Mouse (Mus musculus) embryonic facial prominence, embryonic 12.5 days (tissue): ENCODE results near the gene Mpp3. TPM values are rescaled to one million over a fixed set of nuclear protein-coding genes. Genes with fewer than 3 reads are reported as not detected.

ENCODE experiments used
- ATAC-seq: fragments of 200-750 bp; cut with Nextera tagmentation; 2 replicates; pipeline ENCODE4 v1.8.0; 2017; ENCODE audit not compliant: insufficient number of reproducible peaks, insufficient read depth, low FRiP score, low TSS enrichment
- H3K27ac ChIP-seq: fragments of 300-500 bp; sonication (generic); 2 replicates; pipeline ENCODE4 v1.5.1; 2016; ENCODE audit warnings: mild to moderate bottlenecking
- H3K27me3 ChIP-seq: fragments of 300-500 bp; sonication (generic); 2 replicates; pipeline ENCODE4 v1.6.1; 2016; ENCODE audit warnings: mild to moderate bottlenecking, moderate library complexity
- H3K36me3 ChIP-seq: fragments of 300-500 bp; sonication (generic); 2 replicates; pipeline ENCODE4 v1.6.1; 2016; ENCODE audit warnings: mild to moderate bottlenecking
- H3K4me1 ChIP-seq: fragments of 300-500 bp; sonication (generic); 2 replicates; pipeline ENCODE4 v1.6.1; 2016
- H3K4me2 ChIP-seq: fragments of 300-500 bp; sonication (generic); replicated peaks from 2 replicates; pipeline ENCODE4 v1.6.1; 2016; ENCODE audit warnings: mild to moderate bottlenecking, moderate library complexity
- H3K4me3 ChIP-seq: fragments of 300-500 bp; sonication (generic); 2 replicates; pipeline ENCODE4 v1.5.1; 2016; ENCODE audit warnings: mild to moderate bottlenecking
- H3K9ac ChIP-seq: fragments of 300-500 bp; sonication (generic); 2 replicates; pipeline ENCODE4 v1.6.1; 2016; ENCODE audit warnings: mild to moderate bottlenecking, moderate library complexity
- H3K9me3 ChIP-seq: fragments of 300-500 bp; sonication (generic); 2 replicates; pipeline ENCODE4 v1.6.1; 2016; ENCODE audit warnings: mild to moderate bottlenecking, moderate library complexity
- WGBS: fragments of 180-500 bp; shearing (Covaris S2); methylation state at CpG from one replicate; pipeline ENCODE4 v1.1.7; 2016; 5-methylcytosine and 5-hydroxymethylcytosine counted together
- polyA plus RNA-seq: library from polyadenylated mRNA; unstranded; fragments of >200 nt; fragmentation: Nextera tagmentation; extraction: Ambion mirVana; gene quantifications from 2 replicates; pipeline ENCODE4 v1.2.1, GENCODE M21; 2016

Gene Mpp3
- polyA plus RNA-seq, 1 experiment from 2014 or later: 11.4 TPM

- no peak for ATAC-seq
- Histone ChIP-seq H3K9me3 (no peaks in the 10 kb centered on the region), H3K9ac (no peak overlapping the region), H3K4me1 (peaks cover 3% of the 10 kb centered on the region; the same call in 1 of the 2 replicates), H3K36me3 (no peaks in the 10 kb centered on the region), H3K4me2 (no peak overlapping the region), H3K4me3 (no peak overlapping the region), H3K27me3 (0 out of 2 replicates have a peak, but pooled peaks cover under 1% of the 10 kb centered on the region), H3K27ac (no peak overlapping the region)
- 78% methylated on average over 9 of the region's 9 CpGs for WGBS
Measured at GRCm38 (mm10) chr11:101973496-101973895, 54.8 kb downstream of the Mpp3 start.

DNA sequence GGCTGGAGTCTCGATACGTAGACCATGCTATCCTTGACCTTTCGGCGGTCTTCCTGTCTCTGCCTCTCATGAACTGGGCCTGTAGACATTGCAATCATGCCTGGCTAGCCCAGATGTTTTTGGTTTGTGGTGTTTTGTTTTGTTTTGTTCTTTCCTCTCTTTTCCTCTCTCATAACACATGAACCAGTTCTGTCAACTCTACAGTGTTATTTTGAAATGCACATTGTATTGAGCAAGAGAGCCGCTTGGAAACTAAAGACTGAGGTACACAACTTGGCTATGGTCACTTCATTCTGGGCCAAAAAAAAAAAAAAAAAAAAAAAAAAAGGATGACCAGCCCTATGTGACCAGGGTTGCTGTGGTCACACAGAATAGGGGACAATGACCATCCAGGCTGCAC lies 55.6 kb downstream of the Mpp3 start:
- Histone ChIP-seq H3K4me1 (peaks cover 4% of the 10 kb centered on the region; the same call in 1 of the 2 replicates), H3K4me3 (no peak overlapping the region), H3K9ac (no peak overlapping the region), H3K27me3 (0 out of 2 replicates have a peak, but pooled peaks cover 8% of the 10 kb centered on the region), H3K27ac (no peak overlapping the region), H3K36me3 (no peaks in the 10 kb centered on the region), H3K4me2 (no peak overlapping the region), H3K9me3 (no peaks in the 10 kb centered on the region)
- ATAC-seq: no peak
- 83% methylated on average over 5 of the region's 5 CpGs for WGBS

- H3K4me3 ChIP-seq: no peak overlapping the region
- no peak overlapping the region for H3K27ac ChIP-seq
- peaks cover 13% of the 10 kb centered on the region; the same call in 1 of the 2 replicates for H3K27me3 ChIP-seq
- no peaks in the 10 kb centered on the region for H3K36me3 ChIP-seq
- H3K4me1 ChIP-seq: peaks cover 5% of the 10 kb centered on the region; the same call in 1 of the 2 replicates
- H3K9me3 ChIP-seq: no peaks in the 10 kb centered on the region
- no peak overlapping the region for H3K4me2 ChIP-seq
- WGBS: 76% methylated on average over 3 of the region's 3 CpGs
- ATAC-seq: no peak
- no peak overlapping the region for H3K9ac ChIP-seq
Measured at GRCm38 (mm10) chr11:101972097-101972496, 56.2 kb downstream of the Mpp3 start.

DNA sequence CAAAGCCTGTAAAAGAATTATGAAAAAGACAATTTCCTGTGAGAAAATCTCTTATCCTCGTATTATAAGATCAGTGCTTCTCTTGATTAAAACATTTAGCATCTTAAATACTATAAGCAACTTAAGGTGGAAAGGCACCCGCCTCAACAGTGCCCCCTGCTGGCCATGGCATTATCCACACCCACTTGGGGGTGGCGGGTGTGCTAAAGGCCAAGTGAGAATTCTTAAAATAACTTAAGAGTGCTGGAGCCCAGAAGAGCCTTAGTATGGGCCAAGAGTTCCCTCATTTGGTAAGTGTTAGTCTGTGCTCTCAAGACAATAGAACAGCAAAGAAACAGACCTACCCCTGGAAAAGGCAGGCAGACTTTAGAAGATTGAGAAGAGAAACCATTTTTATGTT lies 56.9 kb downstream of the Mpp3 start:
- no peak for ATAC-seq
- 41% methylated on average over 3 of the region's 3 CpGs for WGBS

GRCm38 (mm10) chr11:101969835-101970234 lies 58.4 kb downstream of the Mpp3 start:
- Histone ChIP-seq H3K9ac (no peak overlapping the region), H3K27ac (no peak overlapping the region), H3K27me3 (peaks cover 35% of the 10 kb centered on the region), H3K36me3 (no peaks in the 10 kb centered on the region), H3K4me2 (no peak overlapping the region), H3K9me3 (no peaks in the 10 kb centered on the region), H3K4me3 (no peak overlapping the region), H3K4me1 (peaks cover 10% of the 10 kb centered on the region; the same call in 1 of the 2 replicates)
- ATAC-seq: no peak
- WGBS: 80% methylated on average over 13 of the region's 13 CpGs

More for the DNA sequence above, 56.9 kb downstream of the Mpp3 start:
- peaks cover 20% of the 10 kb centered on the region for H3K27me3 ChIP-seq
- no peak overlapping the region for H3K27ac ChIP-seq
- no peak overlapping the region for H3K4me3 ChIP-seq
- H3K9me3 ChIP-seq: no peaks in the 10 kb centered on the region
- H3K4me2 ChIP-seq: no peak overlapping the region
- H3K9ac ChIP-seq: no peak overlapping the region
- peaks cover 10% of the 10 kb centered on the region; the same call in 1 of the 2 replicates for H3K4me1 ChIP-seq
- H3K36me3 ChIP-seq: no peaks in the 10 kb centered on the region

DNA sequence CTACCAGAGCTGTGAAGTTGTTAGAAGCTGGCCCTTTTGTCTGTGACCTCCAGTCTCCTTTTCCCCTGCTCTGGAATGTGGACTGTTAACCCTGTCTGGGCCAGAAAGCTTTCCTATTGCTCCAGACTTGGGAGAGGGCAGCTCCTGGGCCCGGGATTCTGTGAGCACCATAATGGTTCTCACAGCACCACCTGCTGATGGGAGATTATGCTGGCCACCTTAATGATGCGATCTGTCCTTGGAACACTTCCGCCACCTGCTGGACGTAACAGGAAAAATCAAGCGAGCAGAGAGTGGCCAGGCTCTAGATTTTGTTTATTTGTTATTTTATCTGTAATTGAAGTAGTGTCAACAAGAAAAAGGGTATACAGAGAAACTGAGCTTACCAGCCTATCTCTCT lies 59.5 kb downstream of the Mpp3 start:
- WGBS: under 1% methylated on average over 5 of the region's 5 CpGs
- H3K27me3 ChIP-seq: peaks cover 46% of the 10 kb centered on the region
- no peaks in the 10 kb centered on the region for H3K9me3 ChIP-seq
- H3K36me3 ChIP-seq: no peaks in the 10 kb centered on the region
- no peak overlapping the region for H3K27ac ChIP-seq
- no peak for ATAC-seq
- no peak overlapping the region for H3K4me2 ChIP-seq
- H3K4me1 ChIP-seq: peaks cover 10% of the 10 kb centered on the region; the same call in 1 of the 2 replicates
- H3K9ac ChIP-seq: no peak overlapping the region
- no peak overlapping the region for H3K4me3 ChIP-seq

GRCm38 (mm10) chr11:101968311-101968710 lies 60.0 kb downstream of the Mpp3 start:
- ATAC-seq: no peak
- Histone ChIP-seq H3K27me3 (peaks cover 51% of the 10 kb centered on the region), H3K4me2 (no peak overlapping the region), H3K27ac (no peak overlapping the region), H3K9ac (no peak overlapping the region), H3K36me3 (no peaks in the 10 kb centered on the region), H3K9me3 (no peaks in the 10 kb centered on the region), H3K4me1 (peaks cover 14% of the 10 kb centered on the region; the same call in 1 of the 2 replicates), H3K4me3 (no peak overlapping the region)
- WGBS: 13% methylated on average over 7 of the region's 7 CpGs

DNA sequence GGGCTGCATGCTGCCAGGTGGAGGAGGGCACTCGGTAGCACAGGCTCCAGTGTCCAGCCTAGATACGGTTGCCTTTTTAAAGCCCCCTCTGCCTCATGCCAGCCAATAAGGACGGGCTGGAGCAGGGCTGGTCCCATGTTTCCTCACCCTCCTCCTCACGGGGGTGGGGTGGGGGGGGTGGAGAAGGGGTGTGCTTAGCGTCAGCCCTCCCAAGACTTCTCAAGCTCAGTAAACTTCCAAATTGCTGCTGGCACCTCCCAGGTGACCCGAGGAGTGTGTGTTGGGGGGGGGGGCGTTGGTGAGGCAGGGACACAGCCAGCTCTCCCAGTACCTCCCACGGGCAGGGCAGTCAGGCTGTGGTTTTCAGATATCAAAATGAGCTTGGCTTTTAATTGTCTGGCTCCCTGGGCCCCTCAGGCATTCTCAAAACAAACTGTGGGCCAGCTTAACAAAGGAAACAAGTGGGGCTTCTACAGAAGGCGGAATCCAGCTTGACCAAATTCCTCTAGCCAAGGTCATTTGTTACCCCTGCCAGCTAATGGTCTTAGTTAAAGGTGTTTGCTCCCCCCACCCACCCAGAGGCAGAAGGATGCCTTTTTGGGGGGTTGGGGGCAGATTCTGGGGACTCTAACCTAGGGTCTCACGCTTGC lies 61.2 kb downstream of the Mpp3 start, which contains the start of gene Sost:
Gene Sost, minus strand, starts transcription at position 51 of the 650 bp plus-strand sequence.
- 20% methylated on average over 10 of the region's 10 CpGs for WGBS
- H3K27ac ChIP-seq: no peak within 1 kb of the TSS
- H3K9me3 ChIP-seq: no peaks in the 10 kb centered on the region
- no peak for ATAC-seq
- H3K4me1 ChIP-seq: peaks cover 23% of the 10 kb centered on the region
- peaks cover 61% of the 10 kb centered on the region for H3K27me3 ChIP-seq
- H3K9ac ChIP-seq: no peak within 1 kb of the TSS
- H3K4me3 ChIP-seq: no peak within 1 kb of the TSS
- H3K36me3 ChIP-seq: no peaks in the 10 kb centered on the region
- H3K4me2 ChIP-seq: no peak within 1 kb of the TSS

DNA sequence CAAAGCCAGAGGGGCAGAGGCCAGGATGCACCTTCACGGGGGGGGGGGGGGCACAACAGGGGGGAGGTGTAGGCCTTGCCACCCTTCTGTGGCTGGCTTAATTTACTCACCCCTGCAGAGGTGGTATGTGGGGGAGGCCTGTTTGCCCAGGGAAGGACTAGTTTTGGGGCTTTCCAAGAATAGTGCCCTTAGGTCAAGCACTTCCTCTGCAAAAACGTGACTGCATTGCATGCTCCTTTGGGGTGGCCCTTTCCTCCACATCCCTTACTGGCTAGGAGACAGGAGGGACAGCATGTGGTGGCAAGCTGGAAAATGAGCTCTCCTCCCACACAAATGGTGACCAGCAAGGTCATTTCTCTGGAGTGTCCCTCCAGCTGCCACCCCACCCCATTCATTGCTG lies 62.7 kb downstream of the Mpp3 start:
- Histone ChIP-seq H3K4me2 (no peak overlapping the region), H3K4me1 (peaks cover 23% of the 10 kb centered on the region), H3K4me3 (no peak overlapping the region), H3K27me3 (peaks cover 77% of the 10 kb centered on the region), H3K36me3 (no peaks in the 10 kb centered on the region), H3K9me3 (no peaks in the 10 kb centered on the region), H3K27ac (no peak overlapping the region), H3K9ac (no peak overlapping the region)
- WGBS: 14% methylated on average over 2 of the region's 2 CpGs
- ATAC-seq: no peak

- no peak for ATAC-seq
- Histone ChIP-seq H3K4me1 (peaks cover 23% of the 10 kb centered on the region), H3K36me3 (no peaks in the 10 kb centered on the region), H3K9me3 (no peaks in the 10 kb centered on the region), H3K27me3 (peaks cover 83% of the 10 kb centered on the region), H3K27ac (no peak overlapping the region), H3K9ac (no peak overlapping the region), H3K4me2 (0 out of 2 replicates have a peak overlapping the region, but pooled peaks have one; percentile 75), H3K4me3 (no peak overlapping the region)
- 8% methylated on average over 7 of the region's 8 CpGs for WGBS
Measured at GRCm38 (mm10) chr11:101964647-101965046, 63.6 kb downstream of the Mpp3 start.

GRCm38 (mm10) chr11:101963473-101964291 lies 64.6 kb downstream of the Mpp3 start:
- Histone ChIP-seq H3K4me3 (peak overlapping the region; percentile 39), H3K4me2 (peak overlapping the region; percentile 75), H3K27me3 (peaks cover 83% of the 10 kb centered on the region), H3K36me3 (no peaks in the 10 kb centered on the region), H3K9me3 (no peaks in the 10 kb centered on the region), H3K27ac (no peak overlapping the region), H3K9ac (peak overlapping the region; percentile 46), H3K4me1 (peaks cover 21% of the 10 kb centered on the region)
- under 1% methylated on average over 78 of the region's 78 CpGs for WGBS
- no peak for ATAC-seq

GRCm38 (mm10) chr11:101963043-101963442 lies 65.2 kb downstream of the Mpp3 start:
- Histone ChIP-seq H3K27ac (no peak overlapping the region), H3K9ac (no peak overlapping the region), H3K27me3 (peaks cover 78% of the 10 kb centered on the region), H3K4me2 (peak overlapping the region; percentile 75), H3K4me1 (peaks cover 18% of the 10 kb centered on the region), H3K9me3 (no peaks in the 10 kb centered on the region), H3K36me3 (no peaks in the 10 kb centered on the region), H3K4me3 (peak overlapping the region; percentile 39)
- WGBS: 1% methylated on average over 11 of the region's 11 CpGs
- ATAC-seq: no peak
